Mouse (Mus musculus): ENCODE results near the gene Tnfsf8. TPM values are rescaled to one million over a fixed set of nuclear protein-coding genes. Genes with fewer than 3 reads are reported as not detected.

Tnfsf8 gene
- polyA plus RNA-seq, 1 experiment from 2014 or later = not detected

GRCm38 (mm10) chr4:63798083-63798482, 63.1 kb downstream of the Tnfsf8 start:
- 46% methylated on average over 1 of the region's 1 CpGs for WGBS (ENCODE audit: insufficient replicate concordance)
- Histone ChIP-seq H3K9me3 (replicated peaks; ENCODE audit: control insufficient read depth, low read length) (no peaks in the 10 kb centered on the region), H3K4me3 (ENCODE audit: low read depth, low read length) (no peak overlapping the region), H3K4me1 (ENCODE audit: control insufficient read depth, low read depth, low read length) (no peaks in the 10 kb centered on the region), H3K27me3 (ENCODE audit: control insufficient read depth, insufficient read depth, low read depth, low read length) (no peaks in the 10 kb centered on the region), H3K36me3 (ENCODE audit: control insufficient read depth, insufficient read depth) (no peaks in the 10 kb centered on the region), H3K9ac (ENCODE audit: low read depth, low read length) (no peak overlapping the region), H3K27ac (ENCODE audit: low read length) (no peak overlapping the region), H3K4me2 (ENCODE audit: low read depth, low read length) (no peak overlapping the region)
- no peak for ATAC-seq (ENCODE audit: low read depth)

- no peaks in the 10 kb centered on the region for H3K4me1 ChIP-seq (ENCODE audit: control insufficient read depth, low read depth, low read length)
- ATAC-seq (ENCODE audit: low read depth) = no peak
- WGBS (ENCODE audit: insufficient replicate concordance) = 53% methylated on average over 1 of the region's 1 CpGs
- no peaks in the 10 kb centered on the region for H3K27me3 ChIP-seq (ENCODE audit: control insufficient read depth, insufficient read depth, low read depth, low read length)
- no peaks in the 10 kb centered on the region for H3K36me3 ChIP-seq (ENCODE audit: control insufficient read depth, insufficient read depth)
- no peak overlapping the region for H3K4me2 ChIP-seq (ENCODE audit: low read depth, low read length)
- H3K4me3 ChIP-seq (ENCODE audit: low read depth, low read length) = no peak overlapping the region
- no peak overlapping the region for H3K9ac ChIP-seq (ENCODE audit: low read depth, low read length)
- no peaks in the 10 kb centered on the region for H3K9me3 ChIP-seq (replicated peaks; ENCODE audit: control insufficient read depth, low read length)
- no peak overlapping the region for H3K27ac ChIP-seq (ENCODE audit: low read length)
Measured at GRCm38 (mm10) chr4:63796527-63796926, 64.6 kb downstream of the Tnfsf8 start.

GRCm38 (mm10) chr4:63792328-63792727, 68.8 kb downstream of the Tnfsf8 start:
- H3K4me2 ChIP-seq (ENCODE audit: low read depth, low read length) = no peak overlapping the region
- 73% methylated on average over 3 of the region's 3 CpGs for WGBS (ENCODE audit: insufficient replicate concordance)
- ATAC-seq (ENCODE audit: low read depth) = no peak
- H3K4me1 ChIP-seq (ENCODE audit: control insufficient read depth, low read depth, low read length) = no peaks in the 10 kb centered on the region
- no peak overlapping the region for H3K4me3 ChIP-seq (ENCODE audit: low read depth, low read length)
- no peaks in the 10 kb centered on the region for H3K9me3 ChIP-seq (replicated peaks; ENCODE audit: control insufficient read depth, low read length)
- no peak overlapping the region for H3K27ac ChIP-seq (ENCODE audit: low read length)
- no peaks in the 10 kb centered on the region for H3K36me3 ChIP-seq (ENCODE audit: control insufficient read depth, insufficient read depth)
- no peaks in the 10 kb centered on the region for H3K27me3 ChIP-seq (ENCODE audit: control insufficient read depth, insufficient read depth, low read depth, low read length)
- no peak overlapping the region for H3K9ac ChIP-seq (ENCODE audit: low read depth, low read length)

DNA sequence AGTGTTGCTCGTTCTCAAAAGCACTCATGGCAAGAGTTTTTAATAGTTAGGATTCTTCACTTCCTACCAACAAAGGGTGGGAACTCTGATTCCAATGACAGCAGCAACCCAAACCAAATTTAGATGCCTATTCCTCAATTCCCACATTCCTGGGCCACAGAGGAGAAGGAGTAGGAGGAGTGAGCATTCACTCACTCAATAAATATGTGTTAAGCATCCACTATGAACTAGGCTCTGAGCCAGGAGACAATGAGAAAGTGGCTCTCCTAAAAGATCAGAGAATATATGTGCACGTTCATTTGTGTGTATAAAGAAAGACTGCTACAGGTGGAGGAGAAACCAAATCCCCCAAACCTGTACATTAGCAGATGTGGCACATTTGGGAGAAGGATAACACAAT, 75.7 kb downstream of the Tnfsf8 start:
- ATAC-seq (ENCODE audit: low read depth) = no peak
- no peak overlapping the region for H3K9ac ChIP-seq (ENCODE audit: low read depth, low read length)
- H3K4me3 ChIP-seq (ENCODE audit: low read depth, low read length) = no peak overlapping the region
- H3K4me2 ChIP-seq (ENCODE audit: low read depth, low read length) = no peak overlapping the region
- no peak overlapping the region for H3K27ac ChIP-seq (ENCODE audit: low read length)
- 46% methylated on average over 2 of the region's 2 CpGs for WGBS (ENCODE audit: insufficient replicate concordance)
- no peaks in the 10 kb centered on the region for H3K9me3 ChIP-seq (replicated peaks; ENCODE audit: control insufficient read depth, low read length)
- no peaks in the 10 kb centered on the region for H3K36me3 ChIP-seq (ENCODE audit: control insufficient read depth, insufficient read depth)
- H3K4me1 ChIP-seq (ENCODE audit: control insufficient read depth, low read depth, low read length) = no peaks in the 10 kb centered on the region
- no peaks in the 10 kb centered on the region for H3K27me3 ChIP-seq (ENCODE audit: control insufficient read depth, insufficient read depth, low read depth, low read length)

- ATAC-seq (ENCODE audit: low read depth) = no peak
- no peak overlapping the region for H3K27ac ChIP-seq (ENCODE audit: low read length)
- H3K4me1 ChIP-seq (ENCODE audit: control insufficient read depth, low read depth, low read length) = no peaks in the 10 kb centered on the region
- H3K9me3 ChIP-seq (replicated peaks; ENCODE audit: control insufficient read depth, low read length) = no peaks in the 10 kb centered on the region
- 62% methylated on average over 5 of the region's 5 CpGs for WGBS (ENCODE audit: insufficient replicate concordance)
- H3K4me3 ChIP-seq (ENCODE audit: low read depth, low read length) = no peak overlapping the region
- H3K9ac ChIP-seq (ENCODE audit: low read depth, low read length) = no peak overlapping the region
- H3K36me3 ChIP-seq (ENCODE audit: control insufficient read depth, insufficient read depth) = no peaks in the 10 kb centered on the region
- H3K4me2 ChIP-seq (ENCODE audit: low read depth, low read length) = no peak overlapping the region
- no peaks in the 10 kb centered on the region for H3K27me3 ChIP-seq (ENCODE audit: control insufficient read depth, insufficient read depth, low read depth, low read length)
Measured at GRCm38 (mm10) chr4:63783826-63784225, 77.3 kb downstream of the Tnfsf8 start.

DNA sequence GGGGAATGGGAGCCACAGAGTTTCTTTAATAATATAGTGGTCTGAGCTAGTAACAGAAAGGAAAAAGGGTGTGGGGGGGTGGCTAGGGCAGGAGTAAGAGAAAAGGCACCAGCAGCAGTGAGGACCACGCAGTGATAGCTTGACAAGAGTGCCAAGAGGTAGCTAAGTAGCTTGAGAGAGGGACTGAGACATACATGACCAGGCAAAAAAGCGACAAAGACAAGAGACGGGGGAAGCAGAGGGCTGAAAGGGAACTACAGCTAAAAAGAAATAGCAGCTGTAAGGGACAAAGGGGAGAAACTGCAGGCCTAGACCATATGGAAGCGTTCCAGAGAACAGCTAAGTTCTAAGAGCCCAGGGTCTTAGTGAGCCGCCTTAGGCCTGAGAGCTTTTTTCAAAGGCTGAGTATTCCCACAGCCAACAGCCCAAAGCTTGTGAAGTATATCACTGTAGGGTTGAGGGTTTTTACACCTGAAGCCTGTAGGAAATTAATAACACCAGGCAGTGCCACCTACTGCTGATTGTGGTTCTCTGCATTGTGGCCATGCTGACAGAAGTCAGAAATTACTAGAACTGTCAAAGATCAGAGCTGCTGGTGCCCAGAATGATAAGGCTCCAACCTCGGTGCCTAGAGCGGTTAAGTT, 78.1 kb downstream of the Tnfsf8 start:
- H3K27me3 ChIP-seq (ENCODE audit: control insufficient read depth, insufficient read depth, low read depth, low read length) = no peaks in the 10 kb centered on the region
- H3K4me1 ChIP-seq (ENCODE audit: control insufficient read depth, low read depth, low read length) = no peaks in the 10 kb centered on the region
- H3K9ac ChIP-seq (ENCODE audit: low read depth, low read length) = no peak overlapping the region
- 56% methylated on average over 7 of the region's 7 CpGs for WGBS (ENCODE audit: insufficient replicate concordance)
- no peaks in the 10 kb centered on the region for H3K36me3 ChIP-seq (ENCODE audit: control insufficient read depth, insufficient read depth)
- H3K9me3 ChIP-seq (replicated peaks; ENCODE audit: control insufficient read depth, low read length) = no peaks in the 10 kb centered on the region
- H3K4me3 ChIP-seq (ENCODE audit: low read depth, low read length) = no peak overlapping the region
- no peak overlapping the region for H3K4me2 ChIP-seq (ENCODE audit: low read depth, low read length)
- H3K27ac ChIP-seq (ENCODE audit: low read length) = no peak overlapping the region
- ATAC-seq (ENCODE audit: low read depth) = no peak

Other genes with a start within 250 kb of the Tnfsf8 start
- not detected in 2 replicates for gene Tex48, start 238.9 kb downstream of the Tnfsf8 start, polyA plus RNA-seq (2015; fragmentation: Nextera tagmentation; extraction: Ambion mirVana)
- gene Gm11214, start 198.0 kb downstream of the Tnfsf8 start, polyA plus RNA-seq (2015; fragmentation: Nextera tagmentation; extraction: Ambion mirVana) = not detected in 2 replicates
- gene Tnfsf15, start 116.2 kb downstream of the Tnfsf8 start, polyA plus RNA-seq (2015; fragmentation: Nextera tagmentation; extraction: Ambion mirVana) = 0.11 and 0.20 TPM in 2 replicates
- 2.9 and 3.4 TPM in 2 replicates for gene Tnc, start 185.7 kb upstream of the Tnfsf8 start, polyA plus RNA-seq (2015; fragmentation: Nextera tagmentation; extraction: Ambion mirVana)